Mouse (Mus musculus) forebrain, embryonic 14.5 days (tissue): ENCODE measurements around the gene Eef1a1. TPM values are rescaled to one million over a fixed set of nuclear protein-coding genes. Genes with fewer than 3 reads are reported as not detected.

ENCODE experiments used
- ATAC-seq: fragments of 200-750 bp; cut with Nextera tagmentation; 2 replicates; pipeline ENCODE4 v1.8.0; 2017; ENCODE audit warnings: mild to moderate bottlenecking, moderate library complexity
- DNase-seq: peaks from one replicate; pipeline ENCODE4 v3.0.0-alpha.2; 2015; ENCODE audit warnings: low spot score
- H3K27ac ChIP-seq: fragments of 300-500 bp; sonication (generic); 2 replicates; pipeline ENCODE4 v1.5.1; 2014; ENCODE audit warnings: low read depth, mild to moderate bottlenecking, control low read depth, low read length, moderate library complexity
- H3K27me3 ChIP-seq: fragments of 300-500 bp; sonication (generic); replicated peaks from 2 replicates; pipeline ENCODE4 v1.6.1; 2014; ENCODE audit warnings: low read length, control low read depth, mixed read lengths; ENCODE audit not compliant: control insufficient read depth, insufficient read depth
- H3K36me3 ChIP-seq: fragments of 300-500 bp; sonication (generic); 2 replicates; pipeline ENCODE4 v1.6.1; 2014; ENCODE audit warnings: low read length, control low read depth; ENCODE audit not compliant: control insufficient read depth, insufficient read depth
- H3K4me1 ChIP-seq: fragments of 300-500 bp; sonication (generic); 2 replicates; pipeline ENCODE4 v1.6.1; 2014; ENCODE audit warnings: antibody characterized with exemption, low read length, control low read depth; ENCODE audit not compliant: control insufficient read depth, insufficient read depth
- H3K4me2 ChIP-seq: fragments of 300-500 bp; sonication (generic); 2 replicates; pipeline ENCODE4 v1.6.1; 2014; ENCODE audit warnings: mild to moderate bottlenecking, control low read depth, low read length
- H3K4me3 ChIP-seq: fragments of 300-500 bp; sonication (generic); 2 replicates; pipeline ENCODE4 v1.5.1; 2014; ENCODE audit warnings: low read depth, low read length, control low read depth
- H3K9ac ChIP-seq: fragments of 300-500 bp; sonication (generic); 2 replicates; pipeline ENCODE4 v1.6.1; 2014; ENCODE audit warnings: mild to moderate bottlenecking, low read length, control low read depth, moderate library complexity
- H3K9me3 ChIP-seq: fragments of 300-500 bp; sonication (generic); replicated peaks from 2 replicates; pipeline ENCODE4 v1.6.1; 2016; ENCODE audit warnings: low read length, control low read depth, mixed read lengths; ENCODE audit not compliant: control insufficient read depth
- WGBS: fragments of 180-500 bp; shearing (Covaris S2); extraction: QIAGEN DNeasy Blood & Tissue Kit; methylation state at CpG from one replicate; pipeline ENCODE4 v1.1.7; 2014; 5-methylcytosine and 5-hydroxymethylcytosine counted together
- polyA plus RNA-seq: library from polyadenylated mRNA; unstranded; fragments of >200 nt; fragmentation: Nextera tagmentation; extraction: Ambion mirVana; gene quantifications from 2 replicates; pipeline ENCODE4 v1.2.1, GENCODE M21; 2014

The Eef1a1 gene
- polyA plus RNA-seq, 1 experiment from 2014 or later: 5,265 TPM

GRCm38 (mm10) chr9:78475383-78475780 is 13.6 kb downstream of the Eef1a1 start:
- Histone ChIP-seq H3K4me1 (peaks cover 3% of the 10 kb centered on the region; the same call in 1 of the 2 replicates), H3K4me3 (no peak overlapping the region), H3K9ac (no peak overlapping the region), H3K27me3 (no peaks in the 10 kb centered on the region), H3K36me3 (peaks cover 81% of the 10 kb centered on the region), H3K27ac (no peak overlapping the region), H3K4me2 (no peak overlapping the region), H3K9me3 (no peaks in the 10 kb centered on the region)
- 89% methylated on average over 2 of the region's 2 CpGs for WGBS
- DNase-seq (no peak), ATAC-seq (no peak)

GRCm38 (mm10) chr9:78474771-78475382 is 14.1 kb downstream of the Eef1a1 start:
- Histone ChIP-seq H3K36me3 (peaks cover 83% of the 10 kb centered on the region), H3K27ac (no peak overlapping the region), H3K4me3 (no peak overlapping the region), H3K9me3 (no peaks in the 10 kb centered on the region), H3K9ac (no peak overlapping the region), H3K4me1 (peaks cover 3% of the 10 kb centered on the region; the same call in 1 of the 2 replicates), H3K4me2 (no peak overlapping the region), H3K27me3 (no peaks in the 10 kb centered on the region)
- no peak for ATAC-seq
- no peak for DNase-seq
- WGBS: 87% methylated on average over 5 of the region's 5 CpGs

- Histone ChIP-seq H3K4me1 (peaks cover 3% of the 10 kb centered on the region; the same call in 1 of the 2 replicates), H3K27me3 (no peaks in the 10 kb centered on the region), H3K4me3 (no peak overlapping the region), H3K9ac (no peak overlapping the region), H3K27ac (no peak overlapping the region), H3K36me3 (peaks cover 81% of the 10 kb centered on the region), H3K9me3 (no peaks in the 10 kb centered on the region), H3K4me2 (no peak overlapping the region)
- no peak for ATAC-seq
- no peak for DNase-seq
- 75% methylated on average over 2 of the region's 2 CpGs for WGBS
Observed at GRCm38 (mm10) chr9:78474270-78474669, 14.7 kb downstream of the Eef1a1 start.

- Histone ChIP-seq H3K4me2 (no peak overlapping the region), H3K27ac (no peak overlapping the region), H3K4me1 (no peaks in the 10 kb centered on the region), H3K4me3 (no peak overlapping the region), H3K36me3 (peaks cover 81% of the 10 kb centered on the region), H3K9ac (no peak overlapping the region), H3K27me3 (no peaks in the 10 kb centered on the region), H3K9me3 (no peaks in the 10 kb centered on the region)
- 76% methylated on average over 8 of the region's 8 CpGs for WGBS
- ATAC-seq: no peak
- DNase-seq: peak; percentile 22
Observed at GRCm38 (mm10) chr9:78473588-78473987, 15.4 kb downstream of the Eef1a1 start.

- no peak overlapping the region for H3K4me2 ChIP-seq
- H3K4me3 ChIP-seq: no peak overlapping the region
- peaks cover 75% of the 10 kb centered on the region for H3K36me3 ChIP-seq
- H3K4me1 ChIP-seq: no peaks in the 10 kb centered on the region
- ATAC-seq (no peak), DNase-seq (no peak)
- no peak overlapping the region for H3K9ac ChIP-seq
- no peaks in the 10 kb centered on the region for H3K9me3 ChIP-seq
- no peaks in the 10 kb centered on the region for H3K27me3 ChIP-seq
- H3K27ac ChIP-seq: no peak overlapping the region
- WGBS: 82% methylated on average over 3 of the region's 3 CpGs
Observed at GRCm38 (mm10) chr9:78465725-78466124, 23.2 kb downstream of the Eef1a1 start.

- Histone ChIP-seq H3K9ac (no peak overlapping the region), H3K27ac (no peak overlapping the region), H3K4me2 (no peak overlapping the region), H3K9me3 (no peaks in the 10 kb centered on the region), H3K4me3 (no peak overlapping the region), H3K4me1 (no peaks in the 10 kb centered on the region), H3K36me3 (peaks cover 76% of the 10 kb centered on the region), H3K27me3 (no peaks in the 10 kb centered on the region)
- DNase-seq (no peak), ATAC-seq (no peak)
- 92% methylated on average over 4 of the region's 4 CpGs for WGBS
Observed at GRCm38 (mm10) chr9:78463337-78463736, 25.6 kb downstream of the Eef1a1 start.

GRCm38 (mm10) chr9:78457026-78457425 is 31.9 kb downstream of the Eef1a1 start:
- no peak overlapping the region for H3K4me3 ChIP-seq
- no peaks in the 10 kb centered on the region for H3K9me3 ChIP-seq
- peaks cover 72% of the 10 kb centered on the region for H3K36me3 ChIP-seq
- no peak overlapping the region for H3K27ac ChIP-seq
- no peak overlapping the region for H3K4me2 ChIP-seq
- ATAC-seq: no peak
- H3K4me1 ChIP-seq: no peaks in the 10 kb centered on the region
- H3K27me3 ChIP-seq: no peaks in the 10 kb centered on the region
- no peak for DNase-seq
- 86% methylated on average over 8 of the region's 8 CpGs for WGBS
- H3K9ac ChIP-seq: no peak overlapping the region

- Histone ChIP-seq H3K36me3 (peaks cover 37% of the 10 kb centered on the region), H3K9ac (no peak overlapping the region), H3K4me3 (no peak overlapping the region), H3K27ac (no peak overlapping the region), H3K9me3 (no peaks in the 10 kb centered on the region), H3K4me1 (peaks cover 8% of the 10 kb centered on the region), H3K4me2 (no peak overlapping the region), H3K27me3 (no peaks in the 10 kb centered on the region)
- WGBS: 87% methylated on average over 4 of the region's 4 CpGs
- DNase-seq (no peak), ATAC-seq (no peak)
Observed at GRCm38 (mm10) chr9:78451382-78451781, 37.6 kb downstream of the Eef1a1 start.

GRCm38 (mm10) chr9:78450404-78450803 is 38.5 kb downstream of the Eef1a1 start:
- peaks cover 37% of the 10 kb centered on the region for H3K36me3 ChIP-seq
- H3K9ac ChIP-seq: no peak overlapping the region
- H3K4me2 ChIP-seq: no peak overlapping the region

More at GRCm38 (mm10) chr9:78450404-78450803, 38.5 kb downstream of the Eef1a1 start:
- WGBS: 85% methylated on average over 5 of the region's 5 CpGs
- DNase-seq (no peak), ATAC-seq (no peak)
- no peaks in the 10 kb centered on the region for H3K9me3 ChIP-seq
- H3K27ac ChIP-seq: no peak overlapping the region
- no peak overlapping the region for H3K4me3 ChIP-seq
- peaks cover 7% of the 10 kb centered on the region; the same call in 1 of the 2 replicates for H3K27me3 ChIP-seq
- peaks cover 8% of the 10 kb centered on the region for H3K4me1 ChIP-seq
